Mouse (Mus musculus): ENCODE results near the gene Polr1a.

Polr1a gene

DNA sequence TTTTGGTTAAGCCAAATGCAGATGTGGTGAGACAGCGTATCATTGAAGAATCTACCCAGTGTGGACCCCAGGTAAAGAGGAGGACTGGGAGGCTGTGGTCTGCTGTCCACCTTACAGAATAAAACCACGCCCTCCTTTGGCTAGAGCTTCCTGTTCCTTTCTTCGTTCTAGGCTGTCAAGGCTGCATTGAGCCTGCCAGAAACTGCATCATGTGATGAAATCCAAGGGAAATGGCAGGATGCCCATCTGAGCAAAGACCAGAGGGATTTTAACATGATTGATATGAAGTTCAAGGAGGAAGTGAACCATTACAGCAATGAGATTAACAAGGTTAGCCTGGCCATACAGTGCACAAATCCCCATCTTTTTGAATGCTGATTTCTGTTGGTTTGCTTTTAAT, 41.7 kb downstream of the Polr1a start:
- DNase-seq: no peak

DNA sequence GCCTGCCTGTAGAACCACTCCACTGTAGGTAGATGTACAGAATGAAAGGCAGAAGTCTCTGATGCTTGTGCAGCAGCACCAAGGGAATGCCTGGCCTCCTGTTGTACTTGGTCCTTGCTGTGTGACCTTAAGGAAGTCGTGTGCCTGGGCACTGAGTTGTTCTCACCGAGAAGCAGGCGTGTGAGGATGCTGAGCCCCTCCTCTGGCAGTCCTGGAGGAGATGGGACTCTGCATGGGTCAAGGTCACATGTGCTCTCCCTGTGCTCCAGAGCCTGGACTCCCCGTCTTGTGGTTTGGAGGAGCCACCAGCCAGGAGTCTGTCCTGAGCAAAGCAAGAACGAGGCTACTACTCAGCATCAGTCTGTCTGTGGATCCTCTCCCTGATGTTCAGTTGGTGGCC, 42.3 kb downstream of the Polr1a start:
- DNase-seq: no peak

DNA sequence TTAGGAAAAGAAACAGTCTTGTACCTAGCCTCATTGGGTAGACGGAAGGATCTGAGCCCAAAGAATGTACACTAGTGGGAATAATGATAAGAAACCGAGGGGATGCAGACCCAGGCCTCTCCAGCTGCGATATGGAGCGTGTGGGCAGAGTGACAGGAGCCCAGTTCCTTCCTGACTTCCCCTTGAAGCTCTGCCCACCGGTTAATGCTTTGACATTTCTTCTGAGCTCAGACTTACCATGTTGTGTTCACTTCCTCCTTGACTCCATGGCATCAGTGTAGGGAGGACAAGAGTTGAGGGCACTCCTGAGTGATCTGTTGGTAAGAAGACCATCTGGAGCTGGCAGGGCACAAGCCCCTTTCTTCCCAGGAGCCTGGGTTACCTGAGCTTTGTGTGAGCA, 53.3 kb downstream of the Polr1a start:
- no peak for DNase-seq

DNA sequence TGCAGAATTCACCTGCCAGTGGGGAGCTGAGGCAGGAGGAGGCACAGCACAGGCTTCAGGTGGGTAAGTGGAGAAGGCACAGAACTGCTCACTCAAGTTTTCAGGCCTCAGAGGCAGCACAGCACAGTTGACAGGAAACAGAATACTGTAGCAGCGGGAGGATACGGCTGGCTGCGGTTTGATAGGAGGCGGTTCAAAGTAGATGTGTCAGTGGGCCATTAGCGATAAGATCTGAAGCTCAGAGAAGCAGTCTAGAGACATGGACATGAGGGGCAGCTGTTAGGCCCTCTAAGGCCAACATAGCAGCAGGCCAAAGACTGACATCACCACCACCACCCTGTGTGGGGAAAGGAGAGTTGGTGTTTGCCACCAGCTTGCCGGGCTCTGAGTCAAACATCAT, 53.9 kb downstream of the Polr1a start:
- no peak for DNase-seq

DNA sequence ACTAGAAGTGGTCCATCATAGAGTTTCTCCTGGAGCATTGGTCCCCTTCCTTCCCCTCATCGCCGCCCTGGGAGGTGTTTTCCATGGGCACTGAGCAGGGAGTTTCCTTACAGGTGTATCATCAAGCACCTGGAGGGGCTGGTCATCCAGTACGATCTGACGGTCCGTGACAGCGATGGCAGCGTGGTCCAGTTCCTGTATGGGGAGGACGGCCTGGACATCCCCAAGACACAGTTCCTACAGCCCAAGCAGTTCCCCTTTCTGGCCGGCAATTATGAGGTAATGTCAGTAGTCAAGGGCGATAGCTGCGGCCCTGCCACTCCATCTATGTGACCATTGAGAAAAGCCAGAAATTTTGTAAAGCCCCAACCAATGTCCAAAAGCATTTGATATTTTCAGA, 54.7 kb downstream of the Polr1a start:
- no peak for DNase-seq

DNA sequence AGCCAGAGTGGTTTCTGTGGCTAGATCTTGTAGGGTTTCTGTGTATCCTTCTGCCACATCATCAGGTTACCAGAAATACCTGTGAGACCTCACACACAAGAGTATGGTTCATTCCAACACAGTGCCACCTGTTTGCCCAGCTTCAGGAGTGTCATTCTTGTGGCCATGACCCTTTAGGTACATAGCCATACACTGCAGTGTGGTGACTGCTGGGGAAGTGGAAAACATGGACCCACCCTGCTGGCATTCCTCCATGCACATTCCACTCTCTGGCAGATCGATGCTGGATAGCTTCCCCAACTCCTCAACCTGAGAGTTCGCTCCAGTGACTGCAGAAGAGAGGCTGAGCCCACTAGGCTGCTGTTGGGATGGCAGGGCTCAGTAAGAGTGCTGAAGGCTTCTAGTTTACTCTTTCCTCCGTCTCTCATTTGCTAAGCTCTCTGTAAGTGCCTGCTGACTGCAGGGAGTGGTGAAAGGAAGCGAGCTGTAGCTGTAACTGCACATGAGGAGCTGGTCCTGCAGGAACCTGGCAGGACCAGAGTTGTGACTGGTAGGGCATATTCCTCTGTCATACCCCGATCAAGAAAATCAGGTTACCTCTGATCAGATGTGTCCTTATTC, 57.9 kb downstream of the Polr1a start:
- no peak for DNase-seq

DNA sequence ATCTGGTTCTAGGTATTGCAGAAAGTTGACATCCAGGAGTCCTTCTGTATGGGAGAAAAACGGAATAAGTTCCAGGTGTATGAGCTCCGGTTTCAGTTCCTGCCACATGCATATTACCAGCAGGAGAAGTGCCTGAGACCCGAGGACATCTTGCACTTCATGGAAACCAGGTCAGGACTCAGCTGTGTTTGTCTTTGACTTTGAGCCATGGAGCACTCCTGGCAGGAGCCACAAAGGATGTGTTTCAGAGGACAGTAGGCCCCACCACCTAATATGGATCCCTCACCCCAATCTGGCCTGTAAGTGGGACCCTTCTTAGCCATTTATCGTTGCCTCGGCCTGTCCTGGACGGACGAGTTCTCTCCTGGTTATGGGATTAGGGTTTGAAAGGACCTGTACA, 59.0 kb downstream of the Polr1a start:
- DNase-seq: no peak

DNA sequence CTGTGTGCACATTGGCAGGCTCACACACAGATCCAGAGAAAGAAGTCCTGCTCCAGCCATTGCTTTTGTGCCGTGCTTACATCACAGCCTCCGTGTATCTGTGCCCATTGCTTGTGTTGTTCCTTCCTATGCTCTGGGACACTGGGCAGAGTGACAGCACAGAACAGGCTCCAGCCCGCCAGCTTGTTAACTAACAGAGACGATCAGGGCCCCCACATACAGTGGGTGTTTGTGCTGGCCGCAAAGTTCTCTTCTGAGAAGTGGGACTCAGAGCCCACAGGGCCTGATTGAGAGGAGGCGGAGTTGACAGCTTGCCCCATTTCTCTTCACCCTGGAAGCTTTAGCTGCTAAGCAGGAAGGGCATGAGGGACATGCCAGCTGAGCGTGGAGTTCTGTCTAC, 60.6 kb downstream of the Polr1a start:
- DNase-seq: no peak

DNA sequence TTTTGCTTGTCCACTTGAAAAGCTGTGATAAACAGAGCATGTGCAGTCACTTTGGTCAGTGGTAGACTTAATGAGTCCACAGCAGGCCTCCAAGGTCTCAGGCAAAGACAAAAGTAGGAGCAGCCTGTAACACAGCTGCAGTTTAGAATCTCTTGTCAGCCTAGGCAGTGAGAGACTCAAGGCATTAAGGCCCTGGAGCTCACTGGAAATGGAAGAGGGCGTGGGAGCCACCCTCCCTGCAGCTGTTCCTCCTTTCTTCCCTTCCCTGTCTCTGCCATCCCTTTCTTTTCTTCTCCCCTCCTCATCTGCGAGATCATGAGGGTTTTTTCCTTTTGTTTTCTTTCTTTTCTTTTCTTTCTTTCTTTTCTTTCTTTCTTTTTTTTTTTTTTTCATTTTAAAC, 61.3 kb downstream of the Polr1a start:
- no peak for DNase-seq

DNA sequence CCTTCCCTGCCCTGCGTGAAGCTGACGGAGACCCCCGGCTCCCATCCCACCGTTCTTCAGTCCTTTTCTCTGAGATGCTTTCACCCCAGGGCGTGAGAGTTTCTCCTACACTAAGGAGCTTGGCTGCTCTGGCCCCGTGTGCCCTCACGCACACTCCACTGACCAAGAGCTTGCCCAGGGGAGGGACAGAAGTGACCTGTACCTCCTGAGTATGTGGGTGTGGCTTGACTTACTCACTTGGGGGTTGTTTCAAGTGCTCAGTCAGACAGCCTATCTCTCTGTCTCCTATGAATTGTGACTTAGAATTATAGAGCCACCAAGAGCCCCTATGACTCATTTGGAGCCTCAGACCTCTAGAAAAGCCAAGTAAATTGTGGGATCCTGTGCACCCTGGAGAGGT, 67.7 kb downstream of the Polr1a start:
- no peak for DNase-seq

DNA sequence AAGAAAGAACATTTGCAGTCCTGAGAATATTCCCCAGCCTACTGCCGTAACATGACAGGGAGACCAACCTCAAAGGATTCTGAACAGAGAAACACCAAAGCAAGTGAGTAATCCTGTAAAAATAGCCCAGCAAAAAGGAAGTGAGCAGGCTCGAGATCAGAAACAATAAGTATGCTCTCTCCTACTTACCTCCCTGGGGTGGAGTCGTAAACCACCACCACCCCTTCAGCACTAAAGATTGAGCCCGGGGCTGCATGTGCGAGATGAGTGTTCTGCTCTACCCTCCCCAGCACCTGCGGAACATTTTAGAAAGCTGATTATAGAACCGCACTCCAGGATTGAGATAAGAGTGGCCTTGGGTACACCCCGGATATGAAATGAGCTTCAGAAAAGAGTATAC, 71.3 kb downstream of the Polr1a start:
- no peak for DNase-seq

DNA sequence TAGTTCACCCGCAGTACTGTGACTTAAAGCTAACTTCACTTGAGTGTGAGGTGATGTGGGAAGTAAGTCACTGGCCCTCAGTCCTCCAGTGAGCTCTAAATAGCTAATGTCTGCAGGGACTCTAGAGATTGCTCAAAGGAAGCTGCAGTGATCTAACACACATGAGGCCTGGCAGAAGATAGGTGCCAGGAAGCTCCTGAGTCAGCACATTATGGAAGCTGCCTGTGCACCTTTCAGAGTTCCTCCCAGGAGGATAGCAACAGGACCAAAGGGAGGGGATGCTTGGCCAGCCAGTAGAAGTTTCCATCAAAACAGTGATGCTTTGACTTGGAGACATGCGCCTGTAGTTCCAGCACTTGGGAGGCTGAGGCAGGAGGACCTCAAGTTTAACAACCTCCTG, 71.7 kb downstream of the Polr1a start:
- DNase-seq: no peak

DNA sequence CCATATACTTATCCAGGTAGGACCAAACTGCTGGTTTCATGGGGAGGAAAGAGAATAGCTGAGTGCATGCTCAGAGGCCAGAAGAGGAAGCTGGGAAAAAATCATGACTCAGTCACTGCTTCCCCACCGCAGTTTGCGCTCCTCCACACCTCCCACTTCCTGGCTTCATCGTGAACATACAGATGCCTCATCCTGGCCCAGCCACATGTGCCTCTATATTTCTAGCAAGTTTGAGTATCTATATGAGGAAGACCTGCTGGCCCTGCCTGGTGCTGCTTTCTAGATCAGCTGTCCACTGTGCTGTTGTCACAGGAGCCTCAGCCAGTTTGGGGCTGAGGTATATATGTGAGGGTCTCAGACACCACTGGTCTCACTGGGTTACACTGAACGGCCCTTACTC, 72.6 kb downstream of the Polr1a start:
- no peak for DNase-seq

DNA sequence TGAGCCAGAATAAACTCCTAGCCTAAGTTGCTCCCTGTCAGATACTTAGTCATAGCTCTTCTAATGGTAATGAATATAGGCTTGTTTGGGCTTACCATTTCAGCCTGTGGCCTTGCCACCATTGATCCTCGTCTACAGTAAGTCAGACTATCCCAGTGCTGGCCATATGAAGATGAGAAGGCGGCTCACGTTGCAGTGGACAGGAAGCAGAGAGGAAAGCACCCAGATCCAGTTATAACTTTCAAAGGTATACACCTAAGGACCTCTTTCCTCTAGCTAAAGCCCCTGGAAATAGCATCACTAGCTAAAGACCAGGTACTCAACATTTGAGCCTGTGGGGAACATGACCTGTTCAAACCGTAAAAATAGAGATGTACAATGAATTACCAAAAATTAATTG, 77.1 kb downstream of the Polr1a start:
- no peak for DNase-seq

DNA sequence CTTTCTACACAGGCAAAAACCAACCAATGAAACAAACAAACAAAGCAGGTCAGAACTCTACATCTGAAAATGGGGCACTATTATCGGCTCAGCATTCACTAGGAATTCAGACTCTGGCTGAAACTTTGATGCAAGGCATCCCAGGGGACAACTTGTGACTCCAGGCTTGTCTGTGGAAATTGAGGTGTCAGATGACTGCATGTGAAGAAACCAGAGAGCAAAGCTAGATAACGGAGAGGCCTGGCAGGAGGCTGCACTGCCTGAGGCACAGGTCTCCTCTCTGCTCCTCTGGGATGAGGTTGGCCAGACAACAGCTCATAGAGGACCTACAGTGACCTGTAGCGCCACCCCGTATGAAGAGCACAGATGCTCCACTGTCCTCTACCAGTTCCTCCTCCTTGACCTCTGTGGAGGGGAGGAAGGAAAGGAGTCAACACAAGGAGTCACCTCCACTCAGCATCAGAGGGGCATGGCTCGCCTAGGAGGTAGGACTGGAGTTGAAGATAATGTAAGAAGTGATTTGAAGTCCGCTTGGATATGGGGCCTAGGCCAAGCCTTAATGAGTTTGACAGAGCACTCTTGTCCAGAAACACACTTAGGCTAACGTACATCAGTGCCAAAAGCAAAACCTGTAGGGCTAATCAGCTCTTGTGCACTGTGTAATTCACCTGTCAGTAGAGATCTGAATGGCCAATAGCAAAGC, 78.8 kb downstream of the Polr1a start:
- no peak for DNase-seq

DNA sequence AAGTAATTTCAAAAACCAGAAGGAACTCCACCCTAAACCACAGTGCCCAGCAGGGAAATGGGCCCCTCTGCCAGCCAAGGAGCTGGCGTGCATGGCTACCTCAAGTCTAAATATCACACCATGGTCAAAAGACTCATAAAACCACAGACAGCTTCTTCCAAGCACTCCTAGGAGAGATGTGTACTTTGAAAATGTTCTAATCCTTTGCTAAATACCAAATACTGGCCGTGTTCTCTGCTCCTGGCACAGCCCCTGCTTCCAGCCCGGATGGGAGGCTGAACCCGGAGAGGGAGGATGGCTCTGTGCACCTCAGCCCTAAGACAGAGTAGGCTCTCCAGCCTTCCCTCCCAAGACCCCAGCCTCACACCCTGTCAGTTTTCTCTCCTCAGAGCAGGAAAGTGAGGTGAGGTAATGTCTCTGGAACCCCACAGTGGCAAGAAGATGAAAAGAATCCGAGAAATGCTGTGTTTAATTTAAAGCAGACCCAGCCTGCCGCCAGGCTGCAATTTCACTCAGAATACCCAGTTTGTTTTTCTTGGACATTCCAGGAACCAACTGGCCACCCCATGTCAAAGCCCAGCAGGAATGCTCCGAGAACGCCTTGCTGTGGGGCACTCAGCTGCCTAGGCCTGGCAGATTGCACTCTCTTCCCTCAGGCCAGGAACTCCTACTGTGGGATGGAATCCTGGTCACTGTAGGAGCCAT, 80.9 kb downstream of the Polr1a start:
- no peak for DNase-seq

DNA sequence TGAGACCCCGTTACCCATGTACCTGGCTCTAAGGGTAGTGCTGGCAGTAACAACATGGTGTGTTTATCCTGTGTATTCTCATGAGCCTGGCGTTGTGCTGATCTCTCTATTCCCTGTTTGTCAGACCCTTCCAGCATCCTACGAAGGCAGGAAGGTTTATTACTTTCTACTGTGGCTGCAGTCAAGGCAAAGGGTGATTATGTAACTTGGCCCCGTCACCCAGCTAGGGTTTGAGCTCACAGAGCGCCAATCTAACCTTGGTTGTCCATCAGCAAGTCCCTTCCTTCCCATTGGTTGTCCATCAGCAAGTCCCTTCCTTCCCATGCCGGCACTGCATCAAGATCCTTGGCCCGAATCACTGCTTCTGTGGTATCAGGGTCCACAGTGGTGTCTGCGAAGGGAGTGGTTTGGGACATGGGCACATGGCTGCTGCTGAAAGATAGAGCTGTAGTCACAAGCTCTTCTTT, 81.6 kb downstream of the Polr1a start:
- no peak for DNase-seq

DNA sequence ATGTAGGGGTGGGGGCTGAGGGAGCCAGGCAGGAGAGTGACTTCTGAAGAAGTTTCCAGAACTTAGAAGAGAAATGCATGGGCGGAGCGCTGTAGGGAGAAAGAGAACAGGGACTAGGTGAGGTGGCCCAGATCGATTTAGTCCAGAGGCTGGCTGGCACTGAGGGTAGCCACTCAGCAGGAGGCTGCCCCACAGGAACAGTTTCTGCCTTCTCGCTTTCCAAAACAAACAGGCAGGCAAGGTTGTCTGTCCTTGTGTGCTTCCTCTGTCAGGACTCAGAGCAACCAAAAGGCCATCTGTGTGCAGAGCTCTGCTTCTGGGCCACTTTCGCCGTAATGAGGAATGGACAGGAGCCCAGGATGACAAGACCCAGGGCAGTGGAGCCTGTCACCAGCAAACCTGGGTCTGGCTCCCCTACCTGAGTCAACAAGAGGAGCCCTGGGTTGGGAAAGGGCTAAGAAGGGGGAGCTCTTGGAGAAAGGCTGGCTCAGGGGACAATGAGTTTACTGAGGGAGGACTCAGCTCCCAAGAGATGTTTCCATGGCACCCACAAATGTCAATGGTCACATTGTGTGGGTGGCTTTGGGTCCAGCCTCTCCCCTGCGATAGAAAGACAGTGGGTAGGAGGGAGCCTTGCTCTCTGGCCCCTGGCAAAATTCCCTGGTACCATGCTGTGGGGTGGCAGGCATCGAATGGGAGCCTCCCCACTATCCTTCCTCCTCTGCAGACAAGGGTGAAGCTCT, 82.5 kb downstream of the Polr1a start:
- no peak for DNase-seq

DNA sequence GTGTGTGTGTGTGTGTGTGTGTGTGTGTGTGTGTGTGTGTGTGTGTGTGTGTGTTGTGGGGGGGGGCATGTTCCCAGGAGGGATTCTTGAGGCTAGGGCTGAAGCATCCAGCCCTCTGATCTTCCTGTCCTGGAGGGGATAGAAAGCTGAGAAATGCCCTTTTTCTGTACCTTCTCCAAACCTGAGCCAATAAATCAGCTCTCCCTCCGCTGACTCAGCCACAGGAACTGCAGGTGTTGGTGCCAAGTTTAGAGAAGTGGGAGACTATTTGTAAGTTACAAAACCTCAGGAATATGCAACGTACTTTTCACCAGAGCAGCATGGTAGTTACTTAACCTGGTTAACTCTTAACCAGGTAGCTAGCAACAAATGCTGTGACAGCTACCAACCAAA, 83.1 kb downstream of the Polr1a start:
- no peak for DNase-seq

DNA sequence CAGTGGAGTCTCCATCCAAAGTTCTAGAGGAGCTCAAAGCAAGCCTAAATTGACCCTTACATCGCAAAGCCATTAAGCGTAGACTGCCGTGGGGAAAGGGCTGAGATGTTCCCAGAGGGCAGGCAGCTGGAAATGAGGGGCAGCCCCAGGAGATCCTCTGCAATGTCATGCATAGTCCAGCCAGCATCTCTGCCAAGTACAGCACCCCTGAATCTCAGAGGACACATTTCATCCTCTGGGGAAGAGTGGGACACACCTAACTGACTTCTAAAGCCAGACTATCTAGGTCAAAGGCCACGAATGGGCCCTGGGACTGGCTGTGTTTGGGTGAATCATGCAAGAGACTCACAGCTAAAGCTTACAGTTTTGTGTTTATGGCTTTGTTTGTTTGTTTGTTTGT, 85.2 kb downstream of the Polr1a start:
- no peak for DNase-seq

DNA sequence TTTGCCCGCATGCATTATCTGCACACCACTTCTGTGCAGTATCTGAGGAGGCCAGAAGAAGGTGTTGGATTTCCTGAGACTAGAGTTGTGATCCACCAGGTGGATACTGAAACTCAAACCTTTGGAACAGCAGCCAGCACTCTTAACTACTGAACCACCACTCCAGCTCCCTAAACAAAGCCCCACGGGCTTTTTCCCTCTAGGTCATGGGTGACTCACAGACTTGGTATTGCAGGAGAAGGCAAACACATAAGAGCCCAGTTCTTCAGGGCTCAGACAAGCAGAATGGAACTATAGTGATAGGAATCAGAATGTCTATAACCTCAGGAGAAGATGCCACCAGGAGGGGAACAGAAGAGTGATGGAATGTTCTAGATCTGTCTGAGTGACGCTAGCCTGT, 86.2 kb downstream of the Polr1a start:
- no peak for DNase-seq

DNA sequence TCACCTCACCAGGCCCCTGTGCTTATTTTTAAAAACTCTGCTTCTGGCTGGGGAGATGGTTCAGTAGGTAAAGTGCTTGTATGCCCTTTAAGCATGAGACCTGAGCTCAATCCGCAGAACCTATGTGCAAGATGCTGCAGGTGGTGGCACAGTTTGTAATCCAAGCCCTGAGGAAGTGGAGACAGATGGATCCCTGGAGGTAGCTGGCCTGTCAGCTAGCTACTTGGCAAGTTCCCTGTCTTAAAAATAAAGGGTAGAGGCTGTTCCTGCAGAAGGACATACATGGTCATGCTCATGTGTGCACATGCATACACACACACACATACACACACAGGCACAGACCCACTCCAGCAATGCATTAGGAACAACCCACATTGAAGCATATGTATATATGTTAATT, 88.4 kb downstream of the Polr1a start:
- no peak for DNase-seq

DNA sequence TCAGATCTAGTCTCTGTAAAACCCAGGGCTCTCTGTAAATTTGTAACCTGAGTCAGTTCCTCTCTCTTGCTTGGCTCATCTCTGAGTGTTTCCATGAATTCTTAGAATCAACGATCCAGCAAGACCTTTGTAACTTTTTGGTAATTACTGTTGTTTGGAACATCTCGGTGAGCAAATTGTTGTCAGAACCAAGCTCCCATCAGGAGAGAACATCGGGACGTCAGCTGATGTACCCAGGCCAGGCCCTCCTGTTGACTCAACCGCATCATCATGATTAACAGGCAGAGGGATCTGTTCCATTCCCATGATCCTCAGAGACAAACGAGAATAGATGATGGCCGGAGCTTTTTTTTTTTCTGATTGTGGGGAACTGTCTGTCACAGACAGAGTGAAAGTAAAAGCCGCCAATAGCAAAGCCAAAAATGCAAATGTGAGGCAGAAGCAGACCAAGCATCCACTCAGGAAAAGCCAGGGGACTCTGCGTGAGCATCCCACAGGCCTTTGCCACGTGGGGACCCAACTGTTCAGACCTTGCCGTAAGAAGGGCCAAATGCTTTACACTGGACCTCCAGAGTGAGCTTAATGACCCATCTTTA, 91.2 kb downstream of the Polr1a start:
- no peak for DNase-seq

Measured in spleen, adult 18-20 months (tissue).